Mouse (Mus musculus) intestine, embryonic 15.5 days (tissue): ENCODE data around the gene Pigh. TPM values are rescaled to one million over a fixed set of nuclear protein-coding genes. Genes with fewer than 3 reads are reported as not detected.
A peak's percentile ranks its signal among the peaks of the same experiment; 100 is the strongest.

Source experiments
- ATAC-seq: fragments of 200-750 bp; cut with Nextera tagmentation; 2 replicates; pipeline ENCODE4 v1.8.0; 2017; ENCODE audit warnings: moderate TSS enrichment, moderate library complexity
- H3K27ac ChIP-seq: fragments of 300-500 bp; sonication (generic); 2 replicates; pipeline ENCODE4 v1.5.1; 2015; ENCODE audit warnings: mild to moderate bottlenecking, inconsistent platforms
- H3K27me3 ChIP-seq: fragments of 300-500 bp; sonication (generic); replicated peaks from 2 replicates; pipeline ENCODE4 v1.6.1; 2015; ENCODE audit warnings: inconsistent platforms
- H3K36me3 ChIP-seq: fragments of 300-500 bp; sonication (generic); 2 replicates; pipeline ENCODE4 v1.6.1; 2015; ENCODE audit warnings: inconsistent platforms
- H3K4me1 ChIP-seq: fragments of 300-500 bp; sonication (generic); replicated peaks from 2 replicates; pipeline ENCODE4 v1.6.1; 2015; ENCODE audit warnings: inconsistent platforms
- H3K4me2 ChIP-seq: fragments of 300-500 bp; sonication (generic); replicated peaks from 2 replicates; pipeline ENCODE4 v1.6.1; 2015; ENCODE audit warnings: mild to moderate bottlenecking, inconsistent platforms
- H3K4me3 ChIP-seq: fragments of 300-500 bp; sonication (generic); replicated peaks from 2 replicates; pipeline ENCODE4 v1.5.1; 2015; ENCODE audit warnings: inconsistent platforms
- H3K9ac ChIP-seq: fragments of 300-500 bp; sonication (generic); 2 replicates; pipeline ENCODE4 v1.6.1; 2015; ENCODE audit warnings: inconsistent platforms
- H3K9me3 ChIP-seq: fragments of 300-500 bp; sonication (generic); 2 replicates; pipeline ENCODE4 v1.6.1; 2016; ENCODE audit warnings: inconsistent platforms
- WGBS: fragments of 180-500 bp; shearing (Covaris S2); methylation state at CpG from one replicate; pipeline ENCODE4 v1.1.7; 2015; 5-methylcytosine and 5-hydroxymethylcytosine counted together
- polyA plus RNA-seq: library from polyadenylated mRNA; unstranded; fragments of >200 nt; fragmentation: Nextera tagmentation; extraction: Ambion mirVana; gene quantifications from 2 replicates; pipeline ENCODE4 v1.2.1, GENCODE M21; 2015

The Pigh gene
- polyA plus RNA-seq, result 25.4 and 26.0 TPM in 2 replicates

DNA sequence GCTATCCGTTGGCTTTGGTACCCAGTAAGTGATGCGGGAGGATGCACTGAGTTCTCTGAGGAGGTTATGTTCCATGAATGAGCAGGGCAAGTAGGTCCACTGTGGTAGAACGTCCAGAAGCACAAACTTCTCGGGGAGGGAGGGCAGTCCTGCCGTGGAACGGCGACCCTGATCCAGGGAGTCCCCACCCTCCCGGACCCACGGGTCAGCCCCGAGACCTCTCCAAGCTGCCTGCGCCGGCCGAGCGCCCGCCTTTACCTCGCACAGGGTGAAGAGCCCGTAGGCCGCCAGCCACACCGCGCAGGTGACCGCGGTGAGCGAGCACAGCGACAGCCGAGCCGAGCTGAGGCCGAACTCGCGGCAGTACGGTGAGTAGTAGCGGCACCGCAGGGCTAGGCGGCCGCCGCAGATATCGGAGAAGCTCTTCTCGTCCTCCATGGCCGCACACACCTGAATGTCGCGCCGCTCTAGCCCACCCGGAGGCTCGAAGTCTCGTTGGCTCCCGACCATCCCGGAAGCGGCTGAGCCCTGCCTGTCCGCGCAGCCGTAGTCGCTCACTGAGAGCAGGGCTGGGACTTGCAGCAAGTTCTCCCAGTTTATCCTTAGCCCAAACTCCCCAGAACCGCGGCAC, at the start of gene Pigh:
Gene Pigh, minus strand, starts transcription at position 470 of the 631 bp plus-strand sequence.
- ATAC-seq, result peak; percentile 98
- Histone ChIP-seq H3K9me3 (no peaks in the 10 kb centered on the region), H3K4me2 (peak within 1 kb of the TSS; percentile 73), H3K9ac (peak within 1 kb of the TSS; percentile 84), H3K4me3 (peak within 1 kb of the TSS; percentile 95), H3K27me3 (no peaks in the 10 kb centered on the region), H3K27ac (peak within 1 kb of the TSS; percentile 58; the same call in 1 of the 2 replicates), H3K4me1 (no peaks in the 10 kb centered on the region), H3K36me3 (no peaks in the 10 kb centered on the region)
- WGBS, result under 1% methylated on average over 53 of the region's 53 CpGs

DNA sequence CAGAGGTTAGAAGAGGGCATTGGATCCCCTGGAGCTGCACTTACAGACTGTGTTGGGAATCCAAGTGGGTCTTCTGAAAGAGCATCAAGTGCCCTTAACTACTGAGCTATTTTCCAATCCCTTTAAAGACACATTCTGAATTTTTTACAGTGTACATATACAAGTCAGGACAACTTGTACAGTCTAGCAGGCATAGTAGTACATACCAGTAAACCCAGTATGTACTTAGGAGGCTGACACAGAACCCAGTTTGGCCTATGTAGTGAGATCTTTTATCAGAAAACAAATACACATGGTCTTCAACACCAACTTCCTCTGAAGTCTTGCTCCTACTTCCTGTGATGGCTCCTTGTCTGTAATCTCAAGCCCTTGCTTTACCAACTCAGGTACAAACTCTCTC, 49.5 kb upstream of the Pigh start:
- Histone ChIP-seq H3K9me3 (no peaks in the 10 kb centered on the region), H3K27me3 (no peaks in the 10 kb centered on the region), H3K4me1 (no peaks in the 10 kb centered on the region), H3K27ac (no peak overlapping the region), H3K4me2 (no peak overlapping the region), H3K9ac (no peak overlapping the region), H3K4me3 (no peak overlapping the region), H3K36me3 (no peaks in the 10 kb centered on the region)
- no peak for ATAC-seq

DNA sequence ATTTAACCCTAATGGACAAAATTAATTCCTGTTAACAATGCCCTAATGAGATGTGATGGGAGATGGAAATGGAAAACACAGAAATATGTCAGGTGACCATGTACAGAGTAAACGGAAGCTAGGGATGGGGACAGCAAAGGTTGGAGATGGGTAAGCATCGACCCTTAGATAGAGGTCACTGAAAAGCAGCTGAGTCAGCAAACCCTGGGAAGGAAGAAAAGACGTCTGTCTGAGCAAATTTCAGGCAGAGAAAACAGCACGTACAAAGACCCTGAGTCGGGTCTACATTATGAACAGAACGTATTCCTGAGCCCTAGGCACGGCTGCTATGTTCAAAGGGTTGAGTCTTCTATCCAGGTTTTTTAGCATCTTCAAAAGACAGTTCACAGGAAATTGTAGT, 47.5 kb upstream of the Pigh start:
- no peaks in the 10 kb centered on the region for H3K9me3 ChIP-seq
- ATAC-seq, result no peak
- H3K4me1 ChIP-seq, result no peaks in the 10 kb centered on the region
- WGBS, result 75% methylated on average over 7 of the region's 7 CpGs
- H3K27ac ChIP-seq, result no peak overlapping the region
- H3K4me2 ChIP-seq, result no peak overlapping the region
- H3K9ac ChIP-seq, result no peak overlapping the region
- H3K27me3 ChIP-seq, result peaks cover 13% of the 10 kb centered on the region
- H3K36me3 ChIP-seq, result no peaks in the 10 kb centered on the region
- H3K4me3 ChIP-seq, result no peak overlapping the region

DNA sequence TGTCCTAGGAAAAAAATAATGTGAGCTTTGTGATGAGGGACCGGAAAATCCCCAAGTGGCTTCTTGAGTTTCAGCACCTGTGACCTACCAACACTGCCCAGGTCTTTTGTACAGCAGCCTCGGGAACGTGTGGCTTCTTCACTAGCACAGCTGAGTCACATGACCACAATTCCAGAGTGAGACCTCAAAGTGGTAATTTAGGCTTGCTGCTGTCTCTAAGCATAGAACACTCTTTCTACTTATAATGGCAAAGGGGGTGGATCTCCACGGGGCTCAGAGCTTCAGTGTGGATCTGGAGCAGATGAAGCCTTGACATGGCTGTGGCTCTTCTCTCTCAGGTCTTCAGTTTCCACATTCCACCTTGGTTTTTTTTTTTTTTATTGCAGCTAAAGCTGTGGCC, 45.7 kb upstream of the Pigh start:
- 33% methylated on average over 4 of the region's 4 CpGs for WGBS
- no peak overlapping the region for H3K9ac ChIP-seq
- no peak overlapping the region for H3K27ac ChIP-seq
- H3K9me3 ChIP-seq, result no peaks in the 10 kb centered on the region
- H3K4me1 ChIP-seq, result peaks cover 14% of the 10 kb centered on the region
- peaks cover 31% of the 10 kb centered on the region for H3K27me3 ChIP-seq
- no peak overlapping the region for H3K4me2 ChIP-seq
- H3K4me3 ChIP-seq, result no peak overlapping the region
- ATAC-seq, result no peak
- no peaks in the 10 kb centered on the region for H3K36me3 ChIP-seq

DNA sequence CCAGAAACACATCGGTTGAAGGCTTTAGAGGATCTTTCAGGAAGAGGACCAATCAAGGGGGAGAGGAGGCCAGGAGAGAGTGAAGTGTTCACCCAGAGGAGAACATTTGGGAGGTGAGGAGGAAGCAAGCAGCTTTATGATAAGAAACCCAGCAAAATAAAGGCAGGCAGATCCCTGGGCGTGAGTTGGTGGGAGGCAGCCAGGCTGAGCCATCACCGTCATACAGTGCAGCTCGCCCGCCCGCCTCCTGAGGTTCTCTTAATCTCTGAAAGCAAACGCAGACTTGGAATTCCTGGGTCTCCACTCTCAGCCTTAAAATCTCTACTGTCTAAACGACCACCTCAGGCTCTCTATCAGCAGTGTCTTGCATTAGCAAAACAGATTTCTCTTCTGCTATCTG, 45.2 kb upstream of the Pigh start:
- Histone ChIP-seq H3K27me3 (peaks cover 33% of the 10 kb centered on the region), H3K4me2 (no peak overlapping the region), H3K27ac (no peak overlapping the region), H3K9ac (no peak overlapping the region), H3K36me3 (no peaks in the 10 kb centered on the region), H3K4me3 (no peak overlapping the region), H3K9me3 (no peaks in the 10 kb centered on the region), H3K4me1 (peaks cover 14% of the 10 kb centered on the region)
- 44% methylated on average over 8 of the region's 8 CpGs for WGBS
- no peak for ATAC-seq

DNA sequence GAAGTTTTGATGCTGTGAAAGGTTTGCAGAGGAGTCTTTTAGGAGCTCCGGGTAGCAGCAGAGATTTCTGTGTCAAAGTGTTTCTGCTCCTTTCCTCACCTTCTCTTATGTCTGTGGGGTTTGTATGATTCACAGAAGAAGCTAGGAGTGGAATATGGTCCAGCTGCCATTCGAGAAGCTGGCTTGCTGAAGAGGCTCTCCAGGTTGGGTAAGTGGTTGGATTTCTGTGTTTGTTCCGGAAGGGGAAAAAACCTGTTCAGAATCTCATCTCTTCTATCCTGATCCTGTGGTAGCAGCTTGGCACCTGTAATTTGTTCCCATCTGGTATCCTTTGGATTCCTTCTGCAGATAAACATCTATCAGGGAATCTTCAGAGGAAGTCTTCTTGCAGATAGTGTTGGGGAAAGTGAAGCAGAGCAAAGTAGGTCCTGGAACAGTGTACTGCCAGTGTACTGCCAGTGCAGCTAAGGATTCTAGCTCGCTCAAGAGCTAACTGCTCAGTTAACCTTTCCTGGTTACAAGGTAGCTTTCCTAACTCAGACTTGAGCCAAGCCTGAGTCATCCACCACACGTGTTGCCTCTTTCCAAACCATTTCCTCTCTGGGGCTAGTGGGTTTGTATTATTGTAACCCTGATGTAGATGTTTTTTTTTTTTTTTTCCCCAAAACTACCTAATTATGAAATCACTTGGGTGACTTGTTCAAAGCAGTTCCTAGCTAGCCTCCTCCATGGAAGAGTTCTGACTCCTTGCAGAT, 42.4 kb upstream of the Pigh start:
- H3K27me3 ChIP-seq, result peaks cover 33% of the 10 kb centered on the region
- 33% methylated on average over 5 of the region's 5 CpGs for WGBS
- no peak overlapping the region for H3K9ac ChIP-seq
- no peak for ATAC-seq
- no peak overlapping the region for H3K27ac ChIP-seq
- peak overlapping the region; percentile 94; the same call in 1 of the 2 replicates for H3K4me2 ChIP-seq
- no peaks in the 10 kb centered on the region for H3K36me3 ChIP-seq
- H3K4me1 ChIP-seq, result peaks cover 14% of the 10 kb centered on the region
- no peaks in the 10 kb centered on the region for H3K9me3 ChIP-seq
- H3K4me3 ChIP-seq, result peak overlapping the region; percentile 43; the same call in 1 of the 2 replicates

DNA sequence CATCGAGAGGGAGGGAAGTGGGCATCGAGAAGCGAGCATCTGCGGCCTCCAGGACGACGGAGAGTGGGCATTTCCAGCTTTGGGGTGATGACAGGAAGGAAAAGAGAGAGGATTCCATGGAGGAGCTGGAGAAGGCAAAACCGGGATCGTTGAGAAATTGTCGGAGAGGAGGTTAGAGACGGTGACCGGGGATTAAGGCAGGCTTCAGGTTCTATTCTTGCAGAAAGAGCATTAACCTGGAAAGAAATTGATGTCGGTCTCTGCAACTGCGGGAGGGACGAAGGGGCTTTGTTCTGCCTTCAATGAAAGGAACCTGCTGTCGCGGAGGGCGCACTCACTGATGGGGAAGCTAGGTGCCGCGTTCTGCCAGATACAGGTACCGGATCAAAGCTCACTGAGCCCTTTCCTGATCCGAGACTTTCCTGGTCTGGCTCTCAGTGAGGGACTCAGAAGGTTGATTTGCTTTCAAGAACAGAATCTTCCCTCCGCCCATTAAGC, 41.8 kb upstream of the Pigh start:
- peaks cover 33% of the 10 kb centered on the region for H3K27me3 ChIP-seq
- no peaks in the 10 kb centered on the region for H3K36me3 ChIP-seq
- under 1% methylated on average over 22 of the region's 22 CpGs for WGBS
- H3K9ac ChIP-seq, result peak overlapping the region; percentile 20; the same call in 1 of the 2 replicates
- peak overlapping the region; percentile 43 for H3K4me3 ChIP-seq
- no peak for ATAC-seq
- H3K4me2 ChIP-seq, result peak overlapping the region; percentile 94
- no peaks in the 10 kb centered on the region for H3K9me3 ChIP-seq
- H3K27ac ChIP-seq, result no peak overlapping the region
- peaks cover 14% of the 10 kb centered on the region for H3K4me1 ChIP-seq

DNA sequence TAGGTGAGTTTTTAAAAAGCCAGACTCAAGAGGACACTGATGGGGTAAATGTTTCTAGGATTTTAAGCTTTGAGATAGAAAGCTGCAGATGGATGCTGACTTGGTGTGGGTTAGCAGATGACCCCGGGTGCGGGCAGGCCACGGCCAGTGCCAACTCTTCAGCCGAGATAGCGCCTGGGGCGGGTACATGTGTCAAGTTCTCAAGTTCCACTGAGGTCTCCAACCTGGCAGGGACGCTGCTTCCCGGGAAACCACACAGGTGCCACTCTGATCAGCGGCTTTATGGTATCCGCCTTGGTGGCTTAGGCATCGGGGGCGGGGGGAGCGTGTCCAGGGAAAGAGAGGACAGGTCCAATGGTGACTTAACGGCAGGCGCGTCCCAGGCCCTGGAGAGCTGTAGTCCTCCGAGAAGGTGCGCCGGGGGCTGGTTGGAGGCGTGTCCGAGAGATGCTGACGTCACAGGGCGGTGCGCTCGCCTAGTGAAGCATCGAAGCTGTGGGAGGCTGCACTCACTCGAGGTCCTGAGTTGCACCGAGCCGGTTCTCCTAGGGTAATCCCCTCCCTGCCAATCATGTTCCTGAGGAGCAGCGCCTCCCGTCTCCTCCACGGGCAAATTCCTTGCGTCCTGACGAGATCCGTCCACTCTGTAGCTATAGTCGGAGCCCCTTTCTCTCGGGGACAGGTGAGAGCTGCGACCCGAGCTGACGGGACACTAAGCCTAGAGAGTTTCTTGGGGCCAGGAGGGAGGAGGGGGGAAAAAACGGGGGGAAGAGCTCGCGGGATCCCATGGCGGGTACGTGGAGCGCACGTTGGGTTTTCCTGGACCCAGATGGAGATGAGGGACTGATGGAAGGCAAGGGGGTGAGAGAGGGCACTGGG, 41.1 kb upstream of the Pigh start, which contains the start of gene Arg2:
Gene Arg2, plus strand, starts transcription at position 479 of the 879 bp plus-strand sequence.
- under 1% methylated on average over 47 of the region's 47 CpGs for WGBS
- peak; percentile 98 for ATAC-seq
- Histone ChIP-seq H3K27ac (no peak within 1 kb of the TSS), H3K27me3 (peaks cover 33% of the 10 kb centered on the region), H3K4me1 (peaks cover 14% of the 10 kb centered on the region), H3K4me3 (peak within 1 kb of the TSS; percentile 43), H3K4me2 (peak within 1 kb of the TSS; percentile 94), H3K36me3 (no peaks in the 10 kb centered on the region), H3K9ac (peak within 1 kb of the TSS; percentile 37), H3K9me3 (no peaks in the 10 kb centered on the region)

DNA sequence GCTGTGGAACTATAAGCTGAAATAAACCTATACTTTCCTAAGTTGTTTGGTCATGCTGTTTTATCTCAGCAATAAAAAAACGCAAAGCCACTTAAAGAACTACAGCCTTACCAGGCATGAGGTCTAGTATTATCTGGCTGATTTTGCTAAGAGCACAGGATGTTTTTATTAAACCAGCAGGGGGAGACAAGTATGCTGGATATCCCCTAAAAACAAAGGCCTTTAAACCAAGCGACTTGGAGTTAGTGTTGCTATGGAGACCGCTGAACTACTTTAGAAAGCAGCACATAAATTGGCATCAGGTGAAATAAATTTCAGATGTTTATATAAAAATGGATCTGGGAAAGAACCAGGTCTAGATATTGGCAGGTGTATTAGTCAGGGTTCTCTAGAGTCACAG, 33.4 kb upstream of the Pigh start:
- Histone ChIP-seq H3K36me3 (no peaks in the 10 kb centered on the region), H3K27me3 (no peaks in the 10 kb centered on the region), H3K4me2 (no peak overlapping the region), H3K4me1 (no peaks in the 10 kb centered on the region), H3K9ac (no peak overlapping the region), H3K9me3 (no peaks in the 10 kb centered on the region), H3K4me3 (no peak overlapping the region), H3K27ac (no peak overlapping the region)
- 33% methylated on average over 3 of the region's 3 CpGs for WGBS
- ATAC-seq, result no peak

DNA sequence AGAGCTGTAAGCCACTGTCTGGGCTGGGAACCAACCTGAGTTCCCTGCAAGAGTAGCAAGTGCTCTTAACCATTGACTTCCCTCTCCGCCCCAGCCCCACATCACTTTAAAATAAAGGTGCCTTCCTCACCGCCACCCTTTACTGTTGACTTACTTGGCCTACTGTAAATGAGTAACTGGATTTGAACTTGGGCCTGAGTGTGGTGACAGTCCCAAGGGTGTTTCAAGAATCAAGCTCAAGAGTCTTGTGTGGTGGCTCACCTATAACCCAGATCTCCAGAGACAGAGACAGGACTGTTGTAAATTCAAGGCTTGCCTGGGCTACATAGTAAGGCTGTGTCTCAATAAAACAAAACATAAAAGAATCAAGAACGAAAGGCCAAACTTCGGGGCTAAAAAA, 29.5 kb upstream of the Pigh start:
- WGBS, result 90% methylated on average over 4 of the region's 4 CpGs
- no peak for ATAC-seq
- Histone ChIP-seq H3K4me2 (no peak overlapping the region), H3K27me3 (no peaks in the 10 kb centered on the region), H3K9ac (no peak overlapping the region), H3K4me3 (no peak overlapping the region), H3K4me1 (no peaks in the 10 kb centered on the region), H3K36me3 (no peaks in the 10 kb centered on the region), H3K9me3 (no peaks in the 10 kb centered on the region), H3K27ac (no peak overlapping the region)

DNA sequence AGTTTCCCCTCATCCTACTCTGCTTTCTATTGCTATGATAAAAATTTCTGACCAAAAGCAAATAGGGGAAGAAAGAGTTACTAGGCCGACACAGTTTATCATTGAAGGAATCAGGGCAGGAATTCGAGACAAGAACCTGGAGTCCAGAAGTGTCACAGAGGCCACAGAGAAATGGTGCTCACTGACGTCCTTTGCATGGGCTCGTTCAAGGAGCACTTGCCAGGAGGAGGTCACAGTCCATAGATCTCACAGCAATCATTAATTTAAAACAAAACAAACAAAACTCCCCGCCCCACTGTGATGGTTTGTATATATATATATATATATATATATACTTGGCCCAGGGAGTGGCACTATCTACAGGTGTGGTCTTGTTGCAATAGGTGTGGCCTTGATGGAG, 15.9 kb upstream of the Pigh start:
- Histone ChIP-seq H3K27me3 (no peaks in the 10 kb centered on the region), H3K4me3 (no peak overlapping the region), H3K4me2 (no peak overlapping the region), H3K9ac (no peak overlapping the region), H3K36me3 (no peaks in the 10 kb centered on the region), H3K9me3 (no peaks in the 10 kb centered on the region), H3K4me1 (no peaks in the 10 kb centered on the region), H3K27ac (no peak overlapping the region)
- ATAC-seq, result no peak
- 71% methylated on average over 5 of the region's 5 CpGs for WGBS

DNA sequence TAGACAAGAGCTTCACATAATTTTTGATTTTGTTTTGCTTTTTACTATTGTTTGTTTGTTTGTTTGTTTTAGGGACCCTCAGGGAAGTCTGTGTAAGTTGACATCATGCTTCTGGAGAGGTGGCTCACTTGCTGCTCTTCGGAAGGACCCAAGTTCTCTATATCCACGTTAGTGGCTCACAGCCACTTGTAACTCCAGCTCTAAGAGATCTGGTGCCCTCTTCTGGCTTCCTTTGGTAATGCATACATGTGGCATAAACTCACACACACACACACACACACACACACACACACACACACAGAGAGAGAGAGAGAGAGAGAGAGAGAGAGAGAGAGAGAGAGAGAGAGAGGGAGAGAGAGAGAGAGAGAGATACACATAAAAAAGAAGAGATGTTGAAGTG, 15.1 kb upstream of the Pigh start:
- WGBS, result 75% methylated on average over 2 of the region's 2 CpGs
- no peaks in the 10 kb centered on the region for H3K36me3 ChIP-seq
- no peak for ATAC-seq

More for the DNA sequence above, 15.1 kb upstream of the Pigh start:
- no peaks in the 10 kb centered on the region for H3K27me3 ChIP-seq
- no peak overlapping the region for H3K4me3 ChIP-seq
- no peak overlapping the region for H3K4me2 ChIP-seq
- H3K9ac ChIP-seq, result no peak overlapping the region
- H3K27ac ChIP-seq, result no peak overlapping the region
- no peaks in the 10 kb centered on the region for H3K4me1 ChIP-seq
- H3K9me3 ChIP-seq, result no peaks in the 10 kb centered on the region
